Mouse (Mus musculus) left cerebral cortex, postnatal 14 days (tissue): ENCODE measurements at regions not wholly inside any gene's neighbourhood (a gene's known extent, or its start where the extent isn't known, plus 50 kb on each side); places are given as distances from the start of the nearest gene placed in this dataset.
"Not testable (repeated sequence)": the region's sequence is repeated elsewhere in the genome, so short reads cannot be mapped to it uniquely, and the experiment has no call there.

Experiments used
- DNase-seq, 2 experiments: peaks; one replicate each; pipeline ENCODE4 v3.0.0; 2021 to 2022; ENCODE audit warnings: low spot score in 2 of 2, mixed read lengths in 1 of 2
- intact Hi-C: fragments of 180-260 bp; cut with DNase I; formaldehyde crosslinking; loops from one replicate; pipeline ENCODE4 v1.15.1; 2025

DNA sequence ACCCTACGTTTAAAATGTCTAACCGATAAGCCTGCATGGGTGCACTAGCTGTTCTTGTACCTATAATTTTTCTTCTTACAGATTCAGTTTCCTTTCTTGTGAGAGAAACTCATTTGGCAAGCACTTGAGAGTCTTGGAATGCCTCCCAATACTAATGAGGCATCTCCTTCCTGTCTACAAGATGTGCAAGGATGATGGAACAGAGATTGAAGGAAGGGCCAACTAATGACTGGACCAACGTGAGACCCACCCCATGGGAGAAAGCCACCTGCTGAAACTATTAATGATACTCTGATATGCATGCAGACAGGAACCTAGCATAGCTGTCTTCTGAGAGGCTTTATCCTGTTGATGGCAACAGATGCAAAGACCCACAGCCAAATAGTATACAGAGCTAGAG is 179.9 kb upstream of the Slitrk6 start:
- intact Hi-C loops = no loop called here
- peak in 1 of 2 experiments; percentile 4 for DNase-seq

- intact Hi-C loops = no loop called here
- DNase-seq = no peak
Observed at GRCm38 (mm10) chr14:110921989-110922388, 167.0 kb upstream of the Slitrk6 start.

GRCm38 (mm10) chr14:110913341-110913740 is 158.4 kb upstream of the Slitrk6 start:
- no peak for DNase-seq
- intact Hi-C loops = no loop called here

- intact Hi-C loops = no loop called here
- no peak for DNase-seq
Observed at GRCm38 (mm10) chr14:110892865-110893264, 137.9 kb upstream of the Slitrk6 start.

GRCm38 (mm10) chr14:110871339-110871738 is 116.4 kb upstream of the Slitrk6 start:
- intact Hi-C loops = no loop called here
- DNase-seq = no peak

DNA sequence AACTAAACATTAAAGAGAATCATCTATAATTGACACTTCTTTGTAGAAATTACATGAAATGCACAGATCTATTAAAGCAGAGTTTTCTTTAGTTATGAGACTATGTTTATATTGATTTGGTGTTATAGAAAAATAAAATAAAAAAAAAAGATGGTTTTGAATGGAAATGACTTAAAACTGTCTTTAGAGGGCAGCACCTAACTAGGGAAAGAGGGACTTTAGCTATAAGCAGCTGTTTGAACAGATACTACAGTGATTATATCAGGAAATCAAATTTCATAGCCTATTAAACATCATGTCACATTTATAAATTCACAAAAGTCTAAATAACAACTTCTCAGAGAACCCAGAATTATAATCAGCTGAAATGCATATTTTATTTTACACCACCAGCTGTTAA is 69.7 kb upstream of the Slitrk6 start:
- intact Hi-C loops = loop anchor here (10.0 kb wide), 1 partner anchor 850 kb away; the partner anchor contains the start of gene Slitrk5
- no peak for DNase-seq

- intact Hi-C loops = loop anchor here (10.0 kb wide), 1 partner anchor 853 kb away; the partner anchor contains the start of gene Slitrk5
- DNase-seq = not testable (repeated sequence)
Observed at GRCm38 (mm10) chr14:110822174-110822573, 67.2 kb upstream of the Slitrk6 start.
